Comparison of ENCODE assay signal across 8 mouse cellular contexts in the genomic region with DNA sequence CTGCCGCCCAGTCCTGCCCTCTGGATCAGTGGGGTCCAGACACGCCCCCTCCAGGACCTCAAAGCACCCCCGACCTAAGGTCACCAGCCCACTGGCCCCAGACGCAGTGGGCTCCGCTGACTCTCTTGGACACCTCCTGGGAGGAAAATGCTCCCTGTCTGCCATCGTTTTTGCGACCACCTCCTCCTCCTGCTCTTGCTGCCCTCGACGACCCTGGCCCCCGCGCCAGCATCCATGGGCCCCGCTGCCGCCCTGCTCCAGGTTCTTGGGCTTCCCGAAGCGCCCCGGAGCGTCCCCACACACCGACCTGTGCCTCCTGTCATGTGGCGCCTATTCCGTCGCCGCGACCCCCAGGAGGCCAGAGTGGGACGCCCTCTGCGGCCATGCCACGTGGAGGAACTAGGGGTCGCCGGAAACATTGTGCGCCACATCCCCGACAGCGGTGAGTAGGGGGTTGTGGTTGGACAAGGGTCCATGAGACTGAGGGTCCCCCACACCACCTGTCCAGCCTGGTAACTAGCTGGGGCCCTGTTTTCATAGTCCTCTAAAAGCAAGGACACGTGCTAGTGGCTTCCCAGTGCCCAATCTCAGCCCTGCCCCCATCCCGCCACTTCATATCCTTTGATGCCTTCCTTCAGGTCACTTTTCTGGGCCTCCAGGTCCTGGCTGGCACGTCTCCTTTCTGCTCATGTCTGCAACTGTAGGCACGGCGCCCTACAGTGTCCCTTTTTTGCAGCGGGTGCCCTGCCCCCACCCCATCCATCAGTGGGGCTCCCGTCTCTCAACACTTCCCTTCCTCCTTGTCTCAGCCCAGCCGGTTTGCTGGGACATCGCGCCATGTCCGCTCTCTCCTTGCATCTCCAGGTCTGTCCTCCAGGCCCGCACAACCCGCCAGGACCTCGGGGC. TPM values are rescaled to one million over a fixed set of nuclear protein-coding genes. Genes with fewer than 3 reads are reported as not detected.
DNase-seq lines count a peak whose midpoint lies in the region; ATAC-seq and TF ChIP-seq lines count a peak whose summit lies in the region.

No protein-coding gene starts in this region.

- no peaks in the 10 kb centered on the region for H3K9me3 ChIP-seq in kidney, postnatal 0 days (replicated peaks; ENCODE audit: low read length)
- 0 out of 2 replicates have a peak, but pooled peaks cover 5% of the 10 kb centered on the region for H3K9me3 ChIP-seq in embryonic facial prominence, embryonic 10.5 days
- no peaks in the 10 kb centered on the region for H3K9me3 ChIP-seq in hindbrain, embryonic 16.5 days (ENCODE audit: control insufficient read depth, low read length)
- H3K9me3 ChIP-seq in neural tube, embryonic 12.5 days: no peaks in the 10 kb centered on the region

- WGBS in kidney, postnatal 0 days: 11% methylated on average over 45 of the region's 45 CpGs
- WGBS in embryonic facial prominence, embryonic 10.5 days: 4% methylated on average over 45 of the region's 45 CpGs
- WGBS in hindbrain, embryonic 16.5 days: 10% methylated on average over 45 of the region's 45 CpGs
- WGBS in neural tube, embryonic 12.5 days: 4% methylated on average over 45 of the region's 45 CpGs

- H3K4me3 ChIP-seq in kidney, postnatal 0 days (replicated peaks; ENCODE audit: low read depth, low read length): peak overlapping the region; percentile 16
- H3K4me3 ChIP-seq in embryonic facial prominence, embryonic 10.5 days: peak overlapping the region; percentile 47
- no peak overlapping the region for H3K4me3 ChIP-seq in hindbrain, embryonic 16.5 days (ENCODE audit: low read length)
- H3K4me3 ChIP-seq in neural tube, embryonic 12.5 days: peak overlapping the region; percentile 8; the same call in 1 of the 2 replicates
- H3K4me3 ChIP-seq in gastrocnemius, adult 2 months: no peak overlapping the region

- peak; percentile 15 for ATAC-seq in kidney, postnatal 0 days (replicated peaks; ENCODE audit: low FRiP score, low read depth)
- ATAC-seq in hindbrain, embryonic 16.5 days: peak; percentile 14; the same call in 1 of the 2 replicates
- ATAC-seq in neural tube, embryonic 12.5 days (ENCODE audit: low FRiP score, low read depth): peak; percentile 22

- peak overlapping the region; percentile 28; the same call in 1 of the 2 replicates for H3K9ac ChIP-seq in kidney, postnatal 0 days (ENCODE audit: low read depth, low read length)
- peak overlapping the region; percentile 22; the same call in 1 of the 2 replicates for H3K9ac ChIP-seq in hindbrain, embryonic 16.5 days (ENCODE audit: low read depth, low read length)
- H3K9ac ChIP-seq in neural tube, embryonic 12.5 days: peak overlapping the region; percentile 44

- intact Hi-C loops in gastrocnemius, adult 2 months (cut with DNase I): no loop called here
- intact Hi-C loops in gastrocnemius, postnatal 36 days (cut with DNase I): no loop called here

- TF ChIP-seq CTCF in kidney, postnatal 0 days (IDR thresholded peaks at IDR 0.05; ENCODE audit: low read depth): no peak
- TF ChIP-seq CTCF in gastrocnemius, adult 2 months (IDR thresholded peaks at IDR 0.05): no peak

- H3K27ac ChIP-seq in kidney, postnatal 0 days: no peak overlapping the region
- H3K27ac ChIP-seq in embryonic facial prominence, embryonic 10.5 days (replicated peaks): peak overlapping the region; percentile 79
- no peak overlapping the region for H3K27ac ChIP-seq in hindbrain, embryonic 16.5 days (ENCODE audit: low read depth, low read length)
- H3K27ac ChIP-seq in neural tube, embryonic 12.5 days: 0 out of 2 replicates have a peak overlapping the region, but pooled peaks have one; percentile 32
- no peak overlapping the region for H3K27ac ChIP-seq in gastrocnemius, adult 2 months

- no peaks in the 10 kb centered on the region for H3K27me3 ChIP-seq in kidney, postnatal 0 days (ENCODE audit: insufficient read depth, low read length)
- peaks cover 28% of the 10 kb centered on the region for H3K27me3 ChIP-seq in embryonic facial prominence, embryonic 10.5 days (replicated peaks; ENCODE audit: low read depth, poor library complexity, severe bottlenecking)
- no peaks in the 10 kb centered on the region; the same call in 1 of the 2 replicates for H3K27me3 ChIP-seq in hindbrain, embryonic 16.5 days (replicated peaks; ENCODE audit: control insufficient read depth, insufficient read depth, low read length)
- H3K27me3 ChIP-seq in neural tube, embryonic 12.5 days (replicated peaks): peaks cover 19% of the 10 kb centered on the region

- peak; percentile 32 for DNase-seq in kidney, postnatal 0 days (ENCODE audit: low spot score)
- no peak for DNase-seq in kidney, adult 9 months
- DNase-seq in embryonic facial prominence, embryonic 10.5 days (ENCODE audit: low spot score): no peak
- DNase-seq in gastrocnemius, adult 2 months: no peak
- no peak for DNase-seq in gastrocnemius, postnatal 36 days
- DNase-seq in kidney, adult 8-10 months: no peak

- peaks cover 10% of the 10 kb centered on the region; the same call in 1 of the 2 replicates for H3K4me1 ChIP-seq in kidney, postnatal 0 days (replicated peaks; ENCODE audit: insufficient read depth, low read length)
- H3K4me1 ChIP-seq in embryonic facial prominence, embryonic 10.5 days: peaks cover 34% of the 10 kb centered on the region
- peaks cover 15% of the 10 kb centered on the region for H3K4me1 ChIP-seq in hindbrain, embryonic 16.5 days (ENCODE audit: control insufficient read depth, insufficient read depth, low read depth, low read length)
- H3K4me1 ChIP-seq in neural tube, embryonic 12.5 days: peaks cover 26% of the 10 kb centered on the region

- peaks cover 30% of the 10 kb centered on the region for H3K36me3 ChIP-seq in kidney, postnatal 0 days (ENCODE audit: insufficient read depth, low read length)
- peaks cover 60% of the 10 kb centered on the region for H3K36me3 ChIP-seq in embryonic facial prominence, embryonic 10.5 days (replicated peaks)
- peaks cover 47% of the 10 kb centered on the region for H3K36me3 ChIP-seq in hindbrain, embryonic 16.5 days (ENCODE audit: control insufficient read depth, insufficient read depth, low read length)
- peaks cover 54% of the 10 kb centered on the region for H3K36me3 ChIP-seq in neural tube, embryonic 12.5 days

- H3K4me2 ChIP-seq in kidney, postnatal 0 days (ENCODE audit: low read length): peak overlapping the region; percentile 47
- H3K4me2 ChIP-seq in hindbrain, embryonic 16.5 days (ENCODE audit: low read length): peak overlapping the region; percentile 12
- H3K4me2 ChIP-seq in neural tube, embryonic 12.5 days (replicated peaks): peak overlapping the region; percentile 53

RNA-seq across cellular contexts. Expression of a gene that starts 0.5 kb away (rescaled TPM):
- 3.8 and 4.0 TPM in 2 replicates for polyA plus RNA-seq in kidney, postnatal 0 days (2015; fragmentation: Nextera tagmentation; extraction: Ambion mirVana)
- polyA plus RNA-seq in embryonic facial prominence, embryonic 10.5 days (2016; fragmentation: Nextera tagmentation; extraction: Ambion mirVana): 5.6 and 5.7 TPM in 2 replicates
- polyA plus RNA-seq in hindbrain, embryonic 16.5 days (2015; fragmentation: Nextera tagmentation; extraction: Ambion mirVana): 8.7 and 9.5 TPM in 2 replicates
- polyA plus RNA-seq in neural tube, embryonic 12.5 days (2016; fragmentation: Nextera tagmentation; extraction: Ambion mirVana): 2.3 and 3.9 TPM in 2 replicates
- total RNA-seq in gastrocnemius, adult 2 months (2021): 1 to 10 TPM in 1 of 2 experiments, not detected in 1; 1.0 TPM
- 1 to 10 TPM in 1 of 2 experiments, under 1 TPM in 1; 0.52 to 3.9 TPM for total RNA-seq in gastrocnemius, postnatal 36 days (2021)

RNA-seq across cellular contexts. Expression of a gene that starts 14.5 kb away (rescaled TPM):
- polyA plus RNA-seq in kidney, postnatal 0 days (2015; fragmentation: Nextera tagmentation; extraction: Ambion mirVana): 1.9 and 2.1 TPM in 2 replicates
- 2.3 and 4.1 TPM in 2 replicates for polyA plus RNA-seq in embryonic facial prominence, embryonic 10.5 days (2016; fragmentation: Nextera tagmentation; extraction: Ambion mirVana)
- 40.0 and 44.3 TPM in 2 replicates for polyA plus RNA-seq in hindbrain, embryonic 16.5 days (2015; fragmentation: Nextera tagmentation; extraction: Ambion mirVana)
- polyA plus RNA-seq in neural tube, embryonic 12.5 days (2016; fragmentation: Nextera tagmentation; extraction: Ambion mirVana): 13.7 and 16.4 TPM in 2 replicates
- 10 to 100 TPM; 14.0 to 23.3 TPM for total RNA-seq in gastrocnemius, adult 2 months (2021)
- 10 to 100 TPM; 14.1 to 19.1 TPM for total RNA-seq in gastrocnemius, postnatal 36 days (2021)

RNA-seq across cellular contexts. Expression of a gene that starts 23.0 kb away (rescaled TPM):
- polyA plus RNA-seq in kidney, postnatal 0 days (2015; fragmentation: Nextera tagmentation; extraction: Ambion mirVana): 11.6 and 12.5 TPM in 2 replicates
- 21.9 and 22.1 TPM in 2 replicates for polyA plus RNA-seq in embryonic facial prominence, embryonic 10.5 days (2016; fragmentation: Nextera tagmentation; extraction: Ambion mirVana)
- 7.4 and 10.1 TPM in 2 replicates for polyA plus RNA-seq in hindbrain, embryonic 16.5 days (2015; fragmentation: Nextera tagmentation; extraction: Ambion mirVana)
- 29.4 and 31.3 TPM in 2 replicates for polyA plus RNA-seq in neural tube, embryonic 12.5 days (2016; fragmentation: Nextera tagmentation; extraction: Ambion mirVana)
- 10 to 100 TPM; 28.1 to 35.1 TPM for total RNA-seq in gastrocnemius, adult 2 months (2021)
- 10 to 100 TPM; 27.0 to 27.6 TPM for total RNA-seq in gastrocnemius, postnatal 36 days (2021)

RNA-seq across cellular contexts. Expression of a gene that starts 27.8 kb away (rescaled TPM):
- polyA plus RNA-seq in kidney, postnatal 0 days (2015; fragmentation: Nextera tagmentation; extraction: Ambion mirVana): 309 and 334 TPM in 2 replicates
- polyA plus RNA-seq in embryonic facial prominence, embryonic 10.5 days (2016; fragmentation: Nextera tagmentation; extraction: Ambion mirVana): 293 and 297 TPM in 2 replicates
- 284 and 297 TPM in 2 replicates for polyA plus RNA-seq in hindbrain, embryonic 16.5 days (2015; fragmentation: Nextera tagmentation; extraction: Ambion mirVana)
- polyA plus RNA-seq in neural tube, embryonic 12.5 days (2016; fragmentation: Nextera tagmentation; extraction: Ambion mirVana): 266 and 267 TPM in 2 replicates
- 100 to 1,000 TPM; 118 to 128 TPM for total RNA-seq in gastrocnemius, adult 2 months (2021)
- 100 to 1,000 TPM; 115 TPM for total RNA-seq in gastrocnemius, postnatal 36 days (2021)

RNA-seq across cellular contexts. Expression of a gene that starts 27.8 kb away (rescaled TPM):
- 41.0 and 43.0 TPM in 2 replicates for polyA plus RNA-seq in kidney, postnatal 0 days (2015; fragmentation: Nextera tagmentation; extraction: Ambion mirVana)
- 51.0 and 58.1 TPM in 2 replicates for polyA plus RNA-seq in embryonic facial prominence, embryonic 10.5 days (2016; fragmentation: Nextera tagmentation; extraction: Ambion mirVana)
- 42.0 and 42.8 TPM in 2 replicates for polyA plus RNA-seq in hindbrain, embryonic 16.5 days (2015; fragmentation: Nextera tagmentation; extraction: Ambion mirVana)
- 50.4 and 50.8 TPM in 2 replicates for polyA plus RNA-seq in neural tube, embryonic 12.5 days (2016; fragmentation: Nextera tagmentation; extraction: Ambion mirVana)
- 10 to 100 TPM; 29.9 to 30.0 TPM for total RNA-seq in gastrocnemius, adult 2 months (2021)
- total RNA-seq in gastrocnemius, postnatal 36 days (2021): 10 to 100 TPM; 28.8 to 33.0 TPM

Comparison
In these comparisons a context has a peak if more than half of its experiments do, and no peak if none do; other contexts are left out.
1. H3K27ac ChIP-seq: peak in embryonic facial prominence, embryonic 10.5 days (single experiment) and neural tube, embryonic 12.5 days (single experiment); none in kidney, postnatal 0 days (single experiment), hindbrain, embryonic 16.5 days (single experiment) and gastrocnemius, adult 2 months (single experiment).
2. H3K4me3 ChIP-seq: peak in kidney, postnatal 0 days (single experiment), embryonic facial prominence, embryonic 10.5 days (single experiment) and neural tube, embryonic 12.5 days (single experiment); none in hindbrain, embryonic 16.5 days (single experiment) and gastrocnemius, adult 2 months (single experiment).
3. Peak in every context shown above with its lines, with median percentiles within 50 percentile points of each other: ATAC-seq, H3K4me2 ChIP-seq and H3K9ac ChIP-seq.